Mouse (Mus musculus): ENCODE measurements around the gene Nppc. TPM values are rescaled to one million over a fixed set of nuclear protein-coding genes. Genes with fewer than 3 reads are reported as not detected.

Nppc gene
- total RNA-seq, 2 experiments from 2014 or later: 8.0 to 8.8 TPM

Small RNAs within 50 kb of the gene (microRNA-seq; reads per million reads assigned to microRNA genes)
- gene Gm22955: 0 reads per million in 2 experiments

Other genes starting within 250 kb of the Nppc start
- not detected for gene Nmur1, start 244.3 kb downstream of the Nppc start, total RNA-seq (2021)
- not detected for gene Tex44, start 244.2 kb downstream of the Nppc start, total RNA-seq (2021)
- gene Ptma, start 143.8 kb downstream of the Nppc start, total RNA-seq (2021): 100 to 1,000 TPM; 356 to 357 TPM
- 10 to 100 TPM; 50.6 to 51.6 TPM for gene Pde6d, start 87.9 kb downstream of the Nppc start, total RNA-seq (2021)
- gene Cops7b, start 87.7 kb downstream of the Nppc start, total RNA-seq (2021): 10 to 100 TPM; 24.1 to 24.2 TPM
- gene Dis3l2, start 33.2 kb upstream of the Nppc start, total RNA-seq (2021): 10 to 100 TPM; 25.1 to 25.6 TPM

All from left cerebral cortex, adult 18-20 months (tissue).